Mouse (Mus musculus) liver, postnatal 0 days (tissue): ENCODE measurements around the gene Lrrc4c.

ENCODE experiments used
- CTCF ChIP-seq: sonication (generic); IDR thresholded peaks from 2 replicates; pipeline ENCODE4 v1.5.1; 2016; ENCODE audit warnings: antibody characterized with exemption, low read depth
- EP300 ChIP-seq: IDR thresholded peaks from 2 replicates; pipeline ENCODE4 v1.6.1; 2016; ENCODE audit warnings: antibody characterized with exemption, low read depth, mild to moderate bottlenecking

- TF ChIP-seq CTCF, result no peak
- TF ChIP-seq EP300, result no peak
Observed at GRCm38 (mm10) chr2:97609436-97609835, 1291.5 kb downstream of the Lrrc4c start.
